Mouse (Mus musculus): ENCODE results near the gene Fgf14.
A peak's percentile ranks its signal among the peaks of the same experiment; 100 is the strongest.

Fgf14 gene

GRCm38 (mm10) chr14:124676506-124677177, at the start of gene Fgf14:
TSS of gene Fgf14 (minus strand) at chr14:124677127.
- no peak for DNase-seq

- peak; percentile 86 for DNase-seq
These were observed 452 bp upstream of the Fgf14 start for GRCm38 (mm10) chr14:124677379-124677778.

DNA sequence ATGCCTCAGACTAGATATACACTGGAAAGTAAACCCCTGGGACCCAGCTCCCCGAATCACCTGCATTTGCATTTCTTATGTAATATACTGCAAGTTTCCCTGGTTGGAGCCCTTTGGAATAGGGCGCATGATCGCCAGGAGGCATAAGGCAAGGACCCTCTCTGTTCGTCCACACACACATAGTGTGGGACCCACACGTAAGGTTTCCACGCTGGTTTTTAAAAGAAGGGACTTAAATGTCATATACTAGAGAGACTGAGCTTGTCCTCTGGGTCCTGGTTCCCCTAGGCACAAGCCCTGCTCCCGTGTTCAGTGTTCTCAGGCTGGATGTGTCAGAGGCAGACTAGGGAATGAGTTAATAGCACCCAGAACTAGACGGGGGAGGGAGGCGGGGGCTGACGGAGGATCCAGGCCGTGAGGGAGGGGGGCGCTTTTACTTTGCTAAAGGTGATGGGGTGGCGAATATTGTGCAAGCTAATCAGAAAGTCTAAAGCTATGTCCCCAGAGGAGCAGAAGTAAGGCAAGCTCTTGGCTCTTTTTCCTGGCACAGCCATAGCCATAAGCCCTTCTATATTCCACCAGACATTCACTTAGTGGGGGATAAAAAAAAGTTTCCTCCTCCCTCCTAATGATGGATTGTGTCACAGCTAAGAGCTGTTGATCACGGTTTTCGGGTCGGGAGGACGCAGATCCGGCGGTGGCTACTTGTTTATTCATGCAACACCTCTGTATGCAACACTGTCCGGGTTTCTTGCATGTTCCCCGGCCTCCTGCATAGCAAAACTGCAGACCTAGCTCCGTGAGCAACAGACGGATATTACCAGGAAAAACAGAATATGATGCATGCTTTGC, 1.0 kb downstream of the Fgf14 start:
- DNase-seq = peak; percentile 74

DNA sequence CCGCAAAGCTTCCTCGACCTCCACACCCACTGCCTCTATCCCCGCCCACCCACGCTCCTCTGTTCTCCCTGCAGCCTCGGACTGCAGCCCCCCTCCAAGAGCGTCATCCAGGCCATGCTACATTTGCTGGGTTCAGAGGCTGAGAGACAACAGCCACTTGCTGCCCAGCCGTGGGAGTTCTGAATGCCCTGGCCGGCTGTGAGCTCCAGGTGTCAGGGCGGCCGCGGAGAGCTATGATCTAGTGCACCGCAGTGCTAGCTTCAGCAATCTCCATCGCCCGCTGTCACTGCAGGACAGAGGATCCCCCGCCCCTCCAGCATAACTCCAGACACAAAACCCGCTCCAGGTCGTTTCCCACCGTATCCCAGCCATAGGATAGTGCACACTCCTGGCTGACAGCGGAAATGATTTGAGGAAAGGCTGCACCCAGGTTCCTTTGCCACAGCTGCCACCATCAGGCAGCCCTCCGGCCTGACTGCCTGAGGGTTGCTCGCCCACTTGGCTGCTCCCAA, 1.7 kb downstream of the Fgf14 start:
- DNase-seq = no peak

GRCm38 (mm10) chr14:124674536-124675141, 2.3 kb downstream of the Fgf14 start:
- peak; percentile 57 for DNase-seq

DNA sequence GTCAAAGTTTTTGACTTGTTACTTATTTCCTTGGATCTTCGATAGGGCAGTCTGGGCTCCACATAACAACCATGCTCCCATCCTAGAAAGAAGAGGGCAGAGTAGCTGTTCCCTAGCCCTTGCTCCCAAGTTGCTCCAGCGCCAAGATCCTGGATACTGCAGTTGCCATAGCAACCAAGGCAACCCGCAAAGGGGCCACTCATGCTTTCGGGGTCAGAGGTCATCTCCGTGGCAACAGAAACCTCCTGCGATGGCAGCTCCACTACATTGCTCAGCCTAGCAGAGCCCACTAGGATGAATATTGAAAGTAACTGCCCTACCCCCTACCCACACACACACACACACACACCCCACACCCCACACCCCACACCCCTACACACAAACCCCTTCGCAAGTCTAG, 7.2 kb downstream of the Fgf14 start:
- DNase-seq = peak; percentile 50

DNA sequence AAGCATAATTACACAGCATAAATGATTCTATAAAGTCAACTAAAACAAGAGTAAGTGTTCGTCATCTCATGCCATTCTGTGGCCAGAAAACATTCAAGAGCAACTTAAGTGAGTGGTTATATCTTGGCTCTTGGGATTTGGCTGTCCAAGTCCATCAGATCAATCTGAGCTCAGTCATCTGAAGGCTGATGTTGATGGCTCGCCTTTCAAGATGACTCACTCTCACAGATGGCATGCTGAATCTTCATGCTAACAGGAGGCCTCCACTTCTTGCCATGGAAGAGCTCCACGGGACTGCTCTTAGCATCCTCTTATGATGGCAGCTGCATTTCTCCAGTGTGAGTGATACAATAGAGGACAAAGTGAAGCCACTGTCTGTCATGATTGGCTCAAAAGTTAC, 34.1 kb downstream of the Fgf14 start:
- no peak for DNase-seq

GRCm38 (mm10) chr14:124634881-124635280, 42.0 kb downstream of the Fgf14 start:
- DNase-seq = peak; percentile 56

DNA sequence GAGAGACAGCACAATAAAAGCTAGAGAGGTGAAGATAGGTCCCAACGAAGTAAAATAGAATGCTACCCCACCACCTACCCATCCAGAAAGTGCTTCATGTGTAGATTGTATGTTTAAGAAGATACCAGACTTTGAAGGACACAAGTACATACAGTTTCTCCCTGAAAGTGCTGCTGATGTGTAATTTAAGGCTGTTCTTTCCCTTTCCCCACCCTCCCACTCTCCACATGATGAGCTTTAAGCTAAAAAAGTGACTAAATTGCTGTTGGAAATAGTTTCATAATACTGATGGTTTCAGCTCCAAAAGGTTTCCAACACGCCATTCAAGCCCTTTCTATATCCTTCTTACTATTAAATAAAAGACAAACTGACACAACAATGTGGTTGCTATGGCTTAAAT, 63.5 kb downstream of the Fgf14 start:
- no peak for DNase-seq

- peak; percentile 79 for DNase-seq
These were observed 70.8 kb downstream of the Fgf14 start for GRCm38 (mm10) chr14:124606036-124606711.

GRCm38 (mm10) chr14:124605031-124605743, 71.7 kb downstream of the Fgf14 start:
- no peak for DNase-seq

DNA sequence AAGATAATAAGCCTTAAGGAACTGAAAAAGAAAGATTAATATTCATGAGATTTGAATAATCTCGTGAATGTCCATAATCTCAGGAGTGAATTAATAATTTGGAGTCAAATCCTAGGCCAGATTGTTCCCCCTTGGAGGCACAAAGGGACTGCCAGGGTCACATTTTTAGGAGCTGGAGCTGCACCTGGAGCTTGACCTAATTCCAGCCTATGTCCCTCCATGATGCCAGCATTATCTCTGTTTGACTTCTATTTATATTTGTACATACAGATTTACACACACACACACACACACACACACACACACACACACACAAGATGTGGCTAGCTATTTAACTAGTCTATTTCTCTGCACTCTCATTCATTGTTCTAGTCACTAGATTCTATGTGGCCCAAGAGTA, 100.4 kb downstream of the Fgf14 start:
- DNase-seq = peak; percentile 82

DNA sequence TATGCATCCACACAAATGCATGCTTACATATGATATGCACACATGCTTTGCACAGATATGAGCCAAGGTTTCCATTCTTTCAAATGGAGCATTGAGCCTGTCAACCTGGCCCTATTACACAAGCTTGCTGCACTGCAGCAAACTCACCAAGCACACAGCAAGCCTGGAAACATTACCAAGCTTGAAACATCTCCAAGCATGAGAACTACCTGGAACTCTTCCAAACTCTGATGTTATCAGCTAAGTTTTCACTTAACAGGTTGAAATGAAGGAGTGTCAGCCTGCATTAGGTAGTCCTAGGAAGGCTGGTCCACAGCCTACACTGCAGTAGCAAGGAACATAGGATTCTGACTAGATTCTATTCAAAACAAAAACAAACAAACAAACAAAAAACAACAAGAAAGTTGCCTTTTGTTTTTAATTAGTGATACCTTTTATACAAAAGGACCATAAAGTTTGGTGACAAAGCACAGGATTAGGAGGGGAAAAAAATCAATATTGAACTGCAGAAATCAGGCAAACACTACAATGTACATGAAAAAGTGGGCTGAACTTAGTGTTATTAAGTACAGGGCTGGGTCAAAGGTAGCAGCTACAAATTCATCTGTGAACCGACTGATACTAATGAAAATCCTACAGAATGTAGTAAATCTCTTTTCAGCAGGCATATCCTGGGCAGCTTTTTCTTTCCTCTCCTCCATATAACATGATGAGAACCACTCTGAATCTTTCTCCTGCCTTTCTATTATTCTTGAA, 101.6 kb downstream of the Fgf14 start:
- peak; percentile 76 for DNase-seq

- peak; percentile 86 for DNase-seq
These were observed 110.5 kb downstream of the Fgf14 start for GRCm38 (mm10) chr14:124566445-124566844.

GRCm38 (mm10) chr14:124561544-124561943, 115.4 kb downstream of the Fgf14 start:
- no peak for DNase-seq

- peak; percentile 88 for DNase-seq
These were observed 140.8 kb downstream of the Fgf14 start for GRCm38 (mm10) chr14:124536106-124536505.

DNA sequence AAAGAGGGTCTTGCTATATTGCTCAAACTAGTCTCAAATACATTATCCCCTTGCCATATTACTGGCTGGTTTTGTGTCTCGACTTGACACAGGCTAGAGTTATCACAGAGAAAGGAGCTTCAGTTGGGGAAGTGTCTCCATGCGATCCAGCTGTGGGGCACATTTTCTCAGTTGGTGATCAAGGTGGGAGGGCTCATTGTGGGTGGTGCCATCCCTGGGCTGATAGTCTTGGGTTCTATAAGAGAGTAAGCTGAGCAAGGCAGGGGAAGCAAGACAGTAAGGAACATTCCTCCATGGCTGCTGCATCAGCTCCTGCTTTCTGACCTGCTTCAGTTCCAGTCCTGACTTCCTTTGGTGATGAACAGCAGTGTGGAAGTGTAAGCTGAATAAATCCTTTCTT, 141.6 kb downstream of the Fgf14 start:
- peak; percentile 36 for DNase-seq

- peak; percentile 60 for DNase-seq
These were observed 144.9 kb downstream of the Fgf14 start for GRCm38 (mm10) chr14:124532051-124532450.

DNA sequence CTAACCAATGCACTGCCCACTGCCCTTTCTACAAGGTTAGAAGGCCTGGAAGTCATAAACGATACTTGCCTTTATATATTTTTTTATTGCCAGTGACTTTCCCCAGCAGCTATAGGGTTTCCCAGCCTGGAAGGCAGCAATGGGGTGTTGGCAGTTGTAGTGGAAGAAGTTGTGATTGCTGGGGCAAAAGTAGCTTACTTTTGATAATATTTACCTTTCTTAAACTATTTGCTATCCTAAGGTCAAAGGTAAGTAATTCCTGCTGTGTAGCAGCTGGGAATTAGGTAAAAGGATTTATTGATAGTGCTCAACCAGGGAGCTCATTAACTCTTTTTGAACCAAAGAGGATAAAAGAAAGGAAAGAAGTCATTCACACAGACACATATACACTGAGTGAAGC, 164.9 kb downstream of the Fgf14 start:
- DNase-seq = no peak

GRCm38 (mm10) chr14:124488971-124489370, 188.0 kb downstream of the Fgf14 start:
- no peak for DNase-seq

DNA sequence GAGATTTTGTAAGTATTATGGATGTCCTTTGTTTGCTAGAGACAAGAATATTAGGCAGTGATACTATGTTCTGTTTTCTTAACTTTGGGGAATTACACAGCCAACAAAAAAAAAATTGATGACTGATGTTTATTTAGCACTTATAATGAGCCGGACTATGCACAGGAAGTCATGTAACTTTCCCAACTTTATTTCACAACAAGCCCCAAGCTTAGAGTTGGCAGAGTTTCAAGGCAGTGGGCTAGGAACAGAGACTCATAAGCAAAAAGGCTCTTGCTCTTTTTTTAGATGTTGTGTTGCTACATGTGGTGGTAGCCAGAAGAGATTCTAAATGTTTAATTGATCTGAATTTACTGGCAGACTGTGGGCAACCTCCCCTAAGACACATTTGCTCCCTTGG, 191.7 kb downstream of the Fgf14 start:
- DNase-seq = no peak
